Comparison of ENCODE assay signal across 7 mouse cellular contexts in genomic region chr10:80621690-80621939, GRCm38 (mm10). TPM values are rescaled to one million over a fixed set of nuclear protein-coding genes. Genes with fewer than 3 reads are reported as not detected.
DNase-seq lines count a peak whose midpoint lies in the region; ATAC-seq and TF ChIP-seq lines count a peak whose summit lies in the region.

No protein-coding gene starts in this region.

- no peak; the same call in 1 of the 2 replicates for ATAC-seq in lung, embryonic 14.5 days (ENCODE audit: insufficient read depth)
- no peak for ATAC-seq in limb, embryonic 11.5 days (ENCODE audit: insufficient number of reproducible peaks, low FRiP score, low TSS enrichment, low read depth)

- peak overlapping the region; percentile 87 for H3K4me2 ChIP-seq in lung, embryonic 14.5 days
- H3K4me2 ChIP-seq in limb, embryonic 11.5 days (ENCODE audit: low read depth, severe bottlenecking), result peak overlapping the region; percentile 69

- H3K9ac ChIP-seq in lung, embryonic 14.5 days, result peak overlapping the region; percentile 53
- peak overlapping the region; percentile 48; the same call in 1 of the 2 replicates for H3K9ac ChIP-seq in limb, embryonic 11.5 days (ENCODE audit: low read length)

- 0% methylated on average over 9 of the region's 9 CpGs for WGBS in lung, embryonic 14.5 days
- WGBS in limb, embryonic 11.5 days, result 6% methylated on average over 9 of the region's 9 CpGs
- WGBS in olfactory bulb, adult 2 months, result under 1% methylated on average over 9 of the region's 9 CpGs

- H3K9me3 ChIP-seq in lung, embryonic 14.5 days (ENCODE audit: low read depth, low read length), result no peaks in the 10 kb centered on the region
- H3K9me3 ChIP-seq in limb, embryonic 11.5 days (ENCODE audit: control insufficient read depth, low read length), result no peaks in the 10 kb centered on the region

- peak overlapping the region; percentile 93 for H3K27ac ChIP-seq in lung, embryonic 14.5 days (ENCODE audit: low read depth)
- H3K27ac ChIP-seq in embryonic fibroblast, embryonic 13.5 days (ENCODE audit: insufficient read depth, low read length), result peak overlapping the region; percentile 27
- H3K27ac ChIP-seq in limb, embryonic 11.5 days (replicated peaks; ENCODE audit: low read depth, low read length), result peak overlapping the region; percentile 33; the same call in 1 of the 2 replicates
- peak overlapping the region; percentile 99; the same call in 1 of the 2 replicates for H3K27ac ChIP-seq in olfactory bulb, adult 2 months (ENCODE audit: insufficient read depth, low read depth, low read length)

- H3K36me3 ChIP-seq in lung, embryonic 14.5 days (ENCODE audit: insufficient read depth), result peaks cover 5% of the 10 kb centered on the region; the same call in 1 of the 2 replicates
- no peaks in the 10 kb centered on the region for H3K36me3 ChIP-seq in limb, embryonic 11.5 days (ENCODE audit: control insufficient read depth, insufficient read depth, low read length)

- peaks cover 5% of the 10 kb centered on the region; the same call in 1 of the 2 replicates for H3K4me1 ChIP-seq in lung, embryonic 14.5 days (ENCODE audit: insufficient read depth)
- H3K4me1 ChIP-seq in embryonic fibroblast, embryonic 13.5 days (ENCODE audit: control insufficient read depth, insufficient read depth, low read length), result 0 out of 2 replicates have a peak, but pooled peaks cover 7% of the 10 kb centered on the region
- H3K4me1 ChIP-seq in limb, embryonic 11.5 days (ENCODE audit: control insufficient read depth, insufficient read depth, low read length), result peaks cover 17% of the 10 kb centered on the region
- H3K4me1 ChIP-seq in olfactory bulb, adult 2 months (ENCODE audit: control insufficient read depth, insufficient read depth, low read length), result peaks cover 37% of the 10 kb centered on the region

- no peaks in the 10 kb centered on the region for H3K27me3 ChIP-seq in lung, embryonic 14.5 days (ENCODE audit: insufficient read depth, low read length)
- H3K27me3 ChIP-seq in limb, embryonic 11.5 days (ENCODE audit: control insufficient read depth, insufficient read depth, low read length), result no peaks in the 10 kb centered on the region

- TF ChIP-seq CTCF in lung, embryonic 14.5 days (IDR thresholded peaks at IDR 0.05; ENCODE audit: low read depth), result no peak
- TF ChIP-seq CTCF in embryonic fibroblast, embryonic 13.5 days (IDR thresholded peaks at IDR 0.05; ENCODE audit: borderline replicate concordance, insufficient read depth, low read length), result no peak
- no peak for TF ChIP-seq CTCF in olfactory bulb, adult 2 months (IDR thresholded peaks at IDR 0.05; ENCODE audit: insufficient read depth, low read depth, low read length)

- TF ChIP-seq POLR2A in embryonic fibroblast, embryonic 13.5 days (IDR thresholded peaks at IDR 0.05; ENCODE audit: low read depth, low read length), result no peak
- no peak for TF ChIP-seq POLR2A in olfactory bulb, adult 2 months (IDR thresholded peaks at IDR 0.05; ENCODE audit: insufficient read depth, low read depth, low read length)

- no peak for DNase-seq in lung, embryonic 14.5 days
- DNase-seq in lung, adult 18-20 months, result no peak
- DNase-seq in limb, embryonic 11.5 days (ENCODE audit: low spot score), result no peak
- no peak for DNase-seq in adrenal gland, postnatal 4 days (ENCODE audit: low spot score in 2 of 2)
- DNase-seq in kidney, postnatal 10 days, result no peak

- peak overlapping the region; percentile 93 for H3K4me3 ChIP-seq in lung, embryonic 14.5 days (ENCODE audit: low read depth, low read length)
- H3K4me3 ChIP-seq in embryonic fibroblast, embryonic 13.5 days (ENCODE audit: insufficient read depth, low read length), result peak overlapping the region; percentile 41
- peak overlapping the region; percentile 87 for H3K4me3 ChIP-seq in limb, embryonic 11.5 days (ENCODE audit: low read depth, low read length)
- H3K4me3 ChIP-seq in olfactory bulb, adult 2 months (ENCODE audit: insufficient read depth, low read depth, low read length), result peak overlapping the region; percentile 74

RNA-seq across cellular contexts. Expression of gene Csnk1g2, which starts 1.0 kb away (rescaled TPM):
- polyA plus RNA-seq in lung, embryonic 14.5 days (2014; fragmentation: Nextera tagmentation; extraction: Ambion mirVana), result 105 and 124 TPM in 2 replicates
- polyA plus RNA-seq in embryonic fibroblast, embryonic 13.5 days (2011; ENCODE audit: insufficient read length, low read depth, missing spikeins), result 92.4 and 105 TPM in 2 replicates
- 126 and 152 TPM in 2 replicates for polyA plus RNA-seq in limb, embryonic 11.5 days (2014; fragmentation: Nextera tagmentation; extraction: Ambion mirVana)
- polyA plus RNA-seq in olfactory bulb, adult 2 months (2012; ENCODE audit: insufficient read depth, insufficient read length, low replicate concordance, missing spikeins), result 431 TPM in 1 of 2 replicates, not detected in the other
- 100 to 1,000 TPM; 169 to 173 TPM for total RNA-seq in adrenal gland, postnatal 4 days (2021)

RNA-seq across cellular contexts. Expression of gene Gm49322, which starts 15.8 kb away (rescaled TPM):
- polyA plus RNA-seq in lung, embryonic 14.5 days (2014; fragmentation: Nextera tagmentation; extraction: Ambion mirVana), result 2.4 and 3.1 TPM in 2 replicates
- 0.63 and 0.91 TPM in 2 replicates for polyA plus RNA-seq in embryonic fibroblast, embryonic 13.5 days (2011; ENCODE audit: insufficient read length, low read depth, missing spikeins)
- 2.1 and 2.6 TPM in 2 replicates for polyA plus RNA-seq in limb, embryonic 11.5 days (2014; fragmentation: Nextera tagmentation; extraction: Ambion mirVana)
- polyA plus RNA-seq in olfactory bulb, adult 2 months (2012; ENCODE audit: insufficient read depth, insufficient read length, low replicate concordance, missing spikeins), result not detected in 2 replicates
- 1 to 10 TPM; 3.0 to 3.4 TPM for total RNA-seq in adrenal gland, postnatal 4 days (2021)

RNA-seq across cellular contexts. Expression of gene Adat3, which starts 18.9 kb away (rescaled TPM):
- polyA plus RNA-seq in lung, embryonic 14.5 days (2014; fragmentation: Nextera tagmentation; extraction: Ambion mirVana), result 8.7 and 10.1 TPM in 2 replicates
- 1.4 and 2.9 TPM in 2 replicates for polyA plus RNA-seq in embryonic fibroblast, embryonic 13.5 days (2011; ENCODE audit: insufficient read length, low read depth, missing spikeins)
- 9.7 and 9.8 TPM in 2 replicates for polyA plus RNA-seq in limb, embryonic 11.5 days (2014; fragmentation: Nextera tagmentation; extraction: Ambion mirVana)
- polyA plus RNA-seq in olfactory bulb, adult 2 months (2012; ENCODE audit: insufficient read depth, insufficient read length, low replicate concordance, missing spikeins), result not detected in 2 replicates
- 1 to 10 TPM; 4.0 to 4.9 TPM for total RNA-seq in adrenal gland, postnatal 4 days (2021)

RNA-seq across cellular contexts. Expression of gene Scamp4, which starts 18.9 kb away (rescaled TPM):
- polyA plus RNA-seq in lung, embryonic 14.5 days (2014; fragmentation: Nextera tagmentation; extraction: Ambion mirVana), result 90.5 and 92.8 TPM in 2 replicates
- polyA plus RNA-seq in embryonic fibroblast, embryonic 13.5 days (2011; ENCODE audit: insufficient read length, low read depth, missing spikeins), result 57.3 and 62.2 TPM in 2 replicates
- polyA plus RNA-seq in limb, embryonic 11.5 days (2014; fragmentation: Nextera tagmentation; extraction: Ambion mirVana), result 68.8 and 73.0 TPM in 2 replicates
- not detected in 2 replicates for polyA plus RNA-seq in olfactory bulb, adult 2 months (2012; ENCODE audit: insufficient read depth, insufficient read length, low replicate concordance, missing spikeins)
- 10 to 100 TPM; 49.5 to 51.8 TPM for total RNA-seq in adrenal gland, postnatal 4 days (2021)

RNA-seq across cellular contexts. Expression of gene Abhd17a, which starts 31.5 kb away (rescaled TPM):
- 151 and 153 TPM in 2 replicates for polyA plus RNA-seq in lung, embryonic 14.5 days (2014; fragmentation: Nextera tagmentation; extraction: Ambion mirVana)
- 42.1 and 58.7 TPM in 2 replicates for polyA plus RNA-seq in embryonic fibroblast, embryonic 13.5 days (2011; ENCODE audit: insufficient read length, low read depth, missing spikeins)
- 114 and 121 TPM in 2 replicates for polyA plus RNA-seq in limb, embryonic 11.5 days (2014; fragmentation: Nextera tagmentation; extraction: Ambion mirVana)
- polyA plus RNA-seq in olfactory bulb, adult 2 months (2012; ENCODE audit: insufficient read depth, insufficient read length, low replicate concordance, missing spikeins), result not detected in 2 replicates
- 100 to 1,000 TPM; 106 to 112 TPM for total RNA-seq in adrenal gland, postnatal 4 days (2021)

Comparison
In these comparisons a context has a peak if more than half of its experiments do, and no peak if none do; other contexts are left out.
1. H3K27ac ChIP-seq: peak in every context shown above with its lines; median percentile 99 in olfactory bulb, adult 2 months; 93 in lung, embryonic 14.5 days; 33 in limb, embryonic 11.5 days; 27 in embryonic fibroblast, embryonic 13.5 days.
2. H3K4me3 ChIP-seq: peak in every context shown above with its lines; median percentile 93 in lung, embryonic 14.5 days; 87 in limb, embryonic 11.5 days; 74 in olfactory bulb, adult 2 months; 41 in embryonic fibroblast, embryonic 13.5 days.